Mouse (Mus musculus) lung, postnatal 0 days (tissue): Measurements from ENCODE around the gene Dkkl1.

Source experiments
- CTCF ChIP-seq: IDR thresholded peaks from 2 replicates; pipeline ENCODE4 v1.5.1; 2016; ENCODE audit warnings: antibody characterized with exemption, mild to moderate bottlenecking
- EP300 ChIP-seq: IDR thresholded peaks from 2 replicates; pipeline ENCODE4 v1.6.1; 2016; ENCODE audit warnings: antibody characterized with exemption, mild to moderate bottlenecking, control low read depth

DNA sequence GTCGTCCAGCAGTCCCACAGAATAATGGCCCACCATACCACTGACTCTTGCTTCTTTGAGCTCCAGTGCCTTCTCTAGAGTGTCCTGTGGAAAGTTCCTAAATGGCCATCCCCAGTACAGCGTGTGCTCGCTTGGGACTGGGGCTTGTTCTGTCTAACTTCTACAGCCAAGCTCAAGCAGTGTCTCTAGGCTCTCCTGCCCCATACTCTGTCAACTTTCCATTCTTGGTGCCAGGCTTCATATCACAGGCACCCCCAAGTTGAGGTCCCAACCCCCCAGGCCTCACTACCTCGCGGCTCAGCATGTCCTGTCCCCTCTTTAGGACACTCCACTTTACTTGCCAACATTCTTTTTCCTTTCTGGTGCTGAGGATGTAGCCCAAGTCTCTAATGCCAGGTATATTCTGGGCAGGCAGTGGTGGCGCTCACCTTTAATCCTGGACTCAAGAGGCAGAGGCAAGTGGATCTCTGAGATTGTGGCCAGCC, 51.6 kb downstream of the Dkkl1 start:
- no peak for TF ChIP-seq CTCF
- no peak for TF ChIP-seq EP300
